Mouse (Mus musculus) thymus, adult 2 months (tissue): ENCODE measurements around the gene Gpr137b.
"Not testable (repeated sequence)": the region's sequence is repeated elsewhere in the genome, so short reads cannot be mapped to it uniquely, and the experiment has no call there.

ENCODE experiments used
- CTCF ChIP-seq: fragments of 200-500 bp; IDR thresholded peaks from 2 replicates; pipeline ENCODE4 v1.5.1; 2012; ENCODE audit warnings: mild to moderate bottlenecking, control low read depth, low read length, moderate library complexity, borderline replicate concordance; ENCODE audit not compliant: control insufficient read depth, poor library complexity, insufficient read depth; ENCODE audit errors: extremely low read depth
- POLR2A ChIP-seq: fragments of 200-500 bp; IDR thresholded peaks from 2 replicates; pipeline ENCODE4 v1.6.1; 2012; ENCODE audit warnings: mild to moderate bottlenecking, low read length, control low read depth, moderate library complexity; ENCODE audit not compliant: control insufficient read depth, poor library complexity, insufficient read depth; ENCODE audit errors: extremely low read depth

DNA sequence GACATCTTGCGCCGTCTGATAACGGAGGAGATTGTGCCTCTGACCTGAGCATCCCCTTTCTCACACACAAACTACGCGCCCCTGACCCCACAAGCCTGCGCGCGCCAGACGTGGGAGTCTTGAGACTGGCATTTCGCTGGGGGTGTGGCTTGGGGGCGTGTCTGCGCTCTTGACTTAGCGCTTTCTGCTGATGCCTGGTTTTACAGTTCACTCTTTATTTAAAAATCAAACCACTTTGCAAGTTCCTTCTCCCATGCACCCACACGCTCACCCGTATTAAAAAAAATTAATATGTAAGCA is 232 bp upstream of the Gpr137b start:
- not testable (repeated sequence) for TF ChIP-seq CTCF, POLR2A
